Mouse (Mus musculus) frontal cortex, postnatal 10 days (tissue): ENCODE data around the gene Tmem132d.

Experiments used
- DNase-seq, 2 experiments: peaks; one replicate each; pipeline ENCODE4 v3.0.0; 2022; ENCODE audit warnings: low spot score in 2 of 2, mixed read lengths in 1 of 2

Gene Tmem132d

DNA sequence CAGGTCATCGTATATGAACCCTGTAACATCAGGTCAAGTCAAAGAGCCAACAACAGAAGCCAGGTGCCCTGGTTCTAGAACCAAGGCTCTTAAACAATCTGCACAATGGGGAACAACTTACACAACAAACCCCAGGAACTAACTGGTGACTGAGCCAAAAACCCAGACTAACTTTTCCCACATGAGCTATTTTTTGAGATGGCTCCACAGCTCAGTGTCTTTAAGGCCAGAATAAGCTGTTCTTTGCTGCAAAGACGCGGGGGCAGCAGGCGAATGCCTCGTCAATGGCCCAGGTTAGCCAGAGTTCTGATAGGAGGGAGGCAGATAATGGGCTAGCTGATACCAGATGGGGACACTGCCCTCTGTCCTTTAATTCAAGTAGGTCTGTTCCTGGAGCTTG is 221.8 kb downstream of the Tmem132d start:
- no peak for DNase-seq

DNA sequence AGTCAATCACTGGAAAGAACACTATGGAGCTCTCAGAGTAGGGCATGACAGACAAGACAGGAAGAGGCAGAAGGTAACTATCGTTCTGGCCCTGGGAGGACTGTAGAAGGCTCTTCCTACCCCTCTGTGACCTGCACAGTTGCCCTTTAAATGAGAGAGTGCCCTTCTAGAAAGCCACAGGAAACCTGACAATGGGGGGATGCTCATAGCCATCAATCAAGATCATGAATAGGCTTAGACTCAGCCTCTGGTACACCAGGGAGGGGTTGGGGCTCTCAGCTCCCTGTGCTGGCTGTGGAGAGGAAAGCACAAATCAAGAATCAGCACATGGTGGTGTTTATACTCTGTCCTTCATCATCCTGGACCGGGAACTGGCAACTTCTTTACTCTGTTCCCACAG is 227.2 kb downstream of the Tmem132d start:
- DNase-seq: no peak

DNA sequence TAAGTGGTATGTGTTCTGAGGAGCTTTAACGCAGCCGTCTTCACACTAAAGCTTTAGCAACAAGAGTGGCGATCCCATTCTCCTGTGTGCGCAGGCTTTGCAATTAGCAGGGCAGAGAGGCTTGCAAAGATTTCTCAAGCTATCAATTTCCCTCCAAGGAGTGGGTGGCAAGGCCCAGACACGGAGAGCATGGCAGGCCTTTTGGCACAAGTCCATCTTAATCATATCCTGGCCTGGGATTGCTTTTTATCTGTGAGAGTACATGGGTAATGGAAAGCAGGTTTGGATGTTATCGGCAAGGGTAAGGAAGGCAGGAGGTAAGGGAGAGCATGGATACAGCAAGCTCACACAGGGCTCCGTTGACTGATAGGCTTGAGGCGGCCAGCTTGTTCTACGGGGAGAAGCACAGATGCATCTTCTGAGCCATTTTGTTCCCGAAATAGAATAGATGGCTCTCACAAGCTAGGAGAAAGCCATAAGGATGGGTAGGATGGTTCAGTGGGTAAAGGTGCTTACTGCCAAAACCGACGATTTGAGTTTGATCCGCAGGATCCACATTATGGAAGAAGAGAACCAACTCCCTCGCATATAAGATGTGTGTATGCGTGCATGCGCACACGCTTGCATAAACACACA is 228.1 kb downstream of the Tmem132d start:
- no peak for DNase-seq

GRCm38 (mm10) chr5:128203879-128204581 is 228.8 kb downstream of the Tmem132d start:
- no peak for DNase-seq

GRCm38 (mm10) chr5:128194106-128194505 is 238.8 kb downstream of the Tmem132d start:
- no peak for DNase-seq

GRCm38 (mm10) chr5:128192485-128193055 is 240.3 kb downstream of the Tmem132d start:
- no peak for DNase-seq

DNA sequence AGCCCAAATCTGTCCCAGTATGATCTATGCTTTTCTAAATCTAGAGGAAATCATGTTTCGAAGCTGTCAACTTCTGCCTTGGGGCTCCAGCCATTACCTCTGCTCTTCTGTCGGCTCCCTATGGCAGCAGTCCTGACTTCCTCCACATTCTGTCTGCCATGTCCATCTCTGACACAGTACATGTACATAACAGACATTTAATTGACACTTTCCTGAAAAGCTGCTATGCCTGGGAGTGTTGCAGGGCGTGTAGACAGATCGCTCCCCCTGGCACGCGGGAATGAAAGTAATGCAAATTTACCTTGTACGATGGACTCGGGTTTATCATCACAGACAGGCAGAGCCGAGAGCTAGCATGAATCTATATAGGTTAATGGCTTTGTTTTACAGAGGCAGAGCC is 241.2 kb downstream of the Tmem132d start:
- DNase-seq: no peak

GRCm38 (mm10) chr5:128190243-128190820 is 242.5 kb downstream of the Tmem132d start:
- no peak for DNase-seq

- no peak for DNase-seq
Observed at GRCm38 (mm10) chr5:128176234-128176633, 256.6 kb downstream of the Tmem132d start.

GRCm38 (mm10) chr5:128158901-128159675 is 273.8 kb downstream of the Tmem132d start:
- no peak for DNase-seq

- no peak for DNase-seq
Observed at GRCm38 (mm10) chr5:128151461-128151860, 281.4 kb downstream of the Tmem132d start.

DNA sequence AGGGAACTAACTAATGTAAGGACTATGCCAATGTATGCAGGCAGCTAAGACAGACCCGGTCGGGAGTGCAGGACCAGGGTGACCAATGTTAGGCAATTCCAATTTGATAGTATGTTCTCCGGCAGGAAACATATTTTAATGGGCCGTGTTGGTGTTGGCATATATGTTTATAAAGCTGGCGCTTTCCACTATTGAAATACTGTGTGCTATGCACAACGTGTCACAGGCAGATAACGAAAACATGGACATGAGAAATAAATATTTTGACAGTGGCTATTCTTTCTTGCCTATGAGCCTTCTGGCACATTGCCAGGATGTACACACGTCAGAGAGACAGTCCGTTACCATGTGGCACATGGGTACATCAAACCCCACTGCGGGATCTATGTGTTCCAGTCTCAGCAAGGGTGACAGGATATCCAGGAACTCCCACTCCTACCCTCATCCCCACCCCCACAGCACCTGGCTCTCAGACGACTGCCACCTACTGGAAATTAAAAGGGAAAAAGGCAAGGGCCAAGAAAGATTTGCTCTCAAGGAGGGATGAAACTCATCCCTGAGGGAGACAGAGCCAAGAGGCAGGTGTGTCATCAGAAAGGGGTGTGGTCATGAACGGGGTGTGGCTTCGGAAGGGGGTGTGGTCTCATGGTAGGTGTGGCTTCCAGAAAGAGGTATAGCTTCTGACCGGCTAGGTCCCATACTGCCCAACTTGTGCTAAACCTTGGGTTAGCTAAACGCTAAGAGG is 285.8 kb downstream of the Tmem132d start:
- DNase-seq: no peak

GRCm38 (mm10) chr5:128144799-128145198 is 288.1 kb downstream of the Tmem132d start:
- DNase-seq: no peak

DNA sequence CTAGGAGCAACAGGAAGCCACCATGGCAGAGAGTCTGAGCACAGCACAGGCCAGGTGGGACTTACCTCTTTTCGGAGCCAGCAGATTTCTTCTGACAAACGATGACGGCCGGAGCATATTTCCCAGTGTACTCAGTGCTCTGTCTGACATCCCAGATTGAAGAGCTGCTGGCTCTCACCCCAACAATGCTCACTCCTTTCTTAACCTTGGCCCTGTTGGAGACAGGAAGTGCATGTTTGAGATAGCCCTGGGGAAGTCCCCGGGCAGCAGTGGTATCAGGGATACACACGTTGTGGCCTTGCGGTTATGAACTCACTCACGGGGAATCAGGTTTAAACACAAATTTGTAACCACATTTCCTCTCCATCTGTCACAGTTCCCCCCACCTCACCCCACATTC is 296.1 kb downstream of the Tmem132d start:
- DNase-seq: no peak

DNA sequence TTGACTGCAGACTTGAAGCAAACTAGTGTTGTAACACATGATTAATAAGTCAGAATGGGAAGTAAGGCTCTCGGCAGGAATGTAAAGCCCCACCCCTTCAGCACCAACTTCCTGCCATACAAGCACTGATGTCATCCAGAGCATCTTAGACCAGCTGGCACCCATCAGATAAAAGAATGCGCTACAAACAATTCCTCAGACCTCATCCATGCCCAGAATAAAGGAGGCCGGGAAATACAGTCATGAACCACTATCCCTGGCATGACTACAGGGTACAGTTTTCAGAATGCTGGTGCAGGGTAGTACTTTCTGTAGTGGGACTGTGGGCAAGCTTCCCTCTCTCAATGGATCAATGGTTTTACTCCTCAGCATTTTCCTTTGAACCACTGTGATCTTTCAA is 310.2 kb downstream of the Tmem132d start:
- DNase-seq: no peak

DNA sequence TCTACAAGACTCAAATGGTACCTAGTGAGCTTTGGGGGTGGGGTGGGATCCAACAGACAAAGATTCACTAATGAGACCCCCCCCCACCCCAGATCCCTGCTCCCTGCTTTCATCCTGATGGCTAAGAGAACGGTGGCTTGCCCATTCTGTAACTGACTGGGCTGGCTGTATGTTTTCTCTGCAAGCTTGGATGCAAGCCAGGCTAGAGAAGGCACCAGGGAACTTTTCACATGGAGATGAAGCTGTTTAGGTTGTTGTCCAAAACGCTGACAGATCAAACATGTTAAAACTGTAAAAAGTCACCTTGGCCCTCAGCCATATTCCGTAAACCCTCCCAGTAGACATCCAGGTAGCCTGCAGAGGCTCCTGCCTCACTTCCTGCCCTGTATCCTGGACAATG is 313.7 kb downstream of the Tmem132d start:
- no peak for DNase-seq

DNA sequence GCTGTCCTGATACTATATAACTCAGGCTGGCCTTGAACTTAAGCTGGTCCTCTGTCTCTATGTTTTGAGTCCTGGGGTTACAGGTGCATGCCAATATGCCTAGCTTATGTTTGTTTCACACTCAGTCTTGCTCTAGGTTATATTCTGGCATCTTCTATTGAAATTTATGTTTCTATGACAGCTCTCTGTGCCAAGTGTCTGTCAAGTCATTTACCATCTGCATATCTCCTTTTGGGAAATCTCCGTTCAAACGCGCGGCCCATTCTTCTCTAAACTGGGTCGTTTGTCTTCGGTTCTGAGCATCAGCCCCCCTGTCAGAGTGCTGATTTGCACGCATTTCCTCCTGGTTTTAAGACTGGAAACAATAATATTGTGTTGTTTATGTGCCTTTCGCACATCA is 319.8 kb downstream of the Tmem132d start:
- DNase-seq: no peak

GRCm38 (mm10) chr5:128112518-128112917 is 320.4 kb downstream of the Tmem132d start:
- no peak for DNase-seq

GRCm38 (mm10) chr5:128111664-128112063 is 321.2 kb downstream of the Tmem132d start:
- no peak for DNase-seq

DNA sequence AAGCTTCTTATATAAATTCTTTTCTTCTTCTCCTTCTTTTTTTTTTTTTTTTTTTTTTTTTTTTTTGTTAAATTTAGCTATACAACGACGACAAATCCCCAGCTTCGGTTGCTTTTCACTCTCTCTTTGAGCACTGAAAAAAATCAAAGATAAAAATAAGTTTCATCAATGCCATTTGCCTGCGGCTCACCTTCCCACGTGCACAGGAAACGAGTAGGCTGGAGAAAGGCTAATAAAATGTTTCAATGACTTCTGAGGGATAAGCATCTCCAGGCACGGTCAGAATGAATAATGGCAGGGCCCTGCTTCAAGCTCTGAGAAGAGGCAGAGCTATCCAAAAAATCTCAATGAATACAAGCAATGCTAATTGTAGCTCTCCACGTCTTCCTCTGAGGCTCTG is 330.3 kb downstream of the Tmem132d start:
- DNase-seq: no peak

DNA sequence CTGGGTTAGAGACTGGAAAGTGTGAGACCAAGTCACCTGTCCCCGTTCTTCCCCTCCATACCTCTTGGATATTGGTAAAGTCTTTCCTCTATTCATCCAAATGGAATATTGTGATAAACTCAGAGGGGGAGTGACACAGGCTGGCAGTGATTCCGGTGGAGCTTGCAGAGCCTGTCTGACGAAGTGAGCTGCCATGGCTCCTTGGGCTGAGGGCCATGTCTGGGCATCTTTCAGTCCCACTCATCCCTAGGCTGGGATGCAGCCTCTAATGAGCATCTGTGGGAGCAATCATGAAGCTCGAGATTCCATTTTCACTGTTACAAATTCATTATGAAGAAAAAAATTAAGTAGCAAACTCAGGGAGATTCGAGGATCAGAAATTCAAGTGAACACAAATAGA is 332.5 kb downstream of the Tmem132d start:
- DNase-seq: no peak
